Mouse (Mus musculus) embryo, embryonic 11 days (tissue): ENCODE measurements around the gene 4930447C04Rik.

Source experiments
- DNase-seq: peaks from one replicate; pipeline ENCODE4 v3.0.0-alpha.2; 2015

The 4930447C04Rik gene

DNA sequence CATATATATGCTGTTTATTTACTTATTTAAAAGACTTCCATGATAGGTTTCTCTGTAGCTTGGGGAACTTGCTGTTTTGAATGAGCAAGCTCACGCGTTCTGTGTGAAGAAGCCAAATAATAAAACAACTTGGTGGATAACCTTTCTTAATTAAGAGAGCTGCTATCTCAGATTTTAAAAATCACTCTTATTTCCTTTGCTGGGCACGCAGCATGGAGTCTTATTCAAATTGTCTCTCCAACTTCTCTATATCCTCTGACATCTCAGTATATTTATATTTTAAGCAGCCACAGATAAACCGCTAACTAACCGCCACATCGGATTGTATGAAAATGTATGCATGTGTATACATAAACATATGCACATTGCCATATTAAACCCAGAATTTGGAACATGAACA, 1.6 kb upstream of the 4930447C04Rik start:
- DNase-seq, result no peak

DNA sequence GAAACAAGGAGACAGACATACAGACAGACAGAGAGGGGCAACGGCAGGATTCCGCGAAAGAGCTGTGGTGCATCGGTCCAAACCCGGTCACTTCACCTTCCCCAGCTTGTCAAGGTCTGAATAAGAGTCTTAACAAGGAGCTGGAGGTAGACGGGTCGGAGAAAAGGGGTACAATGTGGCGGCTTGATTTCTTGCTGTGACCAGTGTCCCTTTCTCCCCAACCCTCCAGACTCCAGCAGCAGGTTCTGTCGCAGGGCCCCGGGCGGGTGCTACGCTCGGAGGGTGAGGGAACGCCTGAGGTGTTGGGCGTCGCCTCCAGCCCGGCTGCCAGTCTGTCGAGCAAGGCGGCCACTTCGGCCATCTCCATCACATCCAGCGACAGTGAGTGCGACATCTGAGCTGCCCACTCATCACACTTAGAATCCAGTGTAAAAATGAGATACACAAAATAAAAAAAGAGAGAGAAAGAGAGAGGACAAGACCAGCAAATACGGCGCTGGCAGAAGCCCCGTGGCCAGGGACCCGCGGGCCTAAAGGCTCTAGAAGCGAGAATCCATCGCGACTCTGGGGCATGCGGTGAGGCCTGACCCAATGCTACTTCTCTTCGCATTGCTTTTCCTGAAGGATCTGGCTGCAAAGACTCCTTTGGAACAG, 951 bp upstream of the 4930447C04Rik start:
- peak; percentile 59 for DNase-seq

GRCm38 (mm10) chr12:72940822-72941397, 336 bp upstream of the 4930447C04Rik start:
- DNase-seq, result peak; percentile 35

- peak; percentile 67 for DNase-seq
These were observed 958 bp downstream of the 4930447C04Rik start, which contains the start of gene Six6 for GRCm38 (mm10) chr12:72939616-72940015. TSS of gene Six6 (plus strand) at chr12:72939892.

DNA sequence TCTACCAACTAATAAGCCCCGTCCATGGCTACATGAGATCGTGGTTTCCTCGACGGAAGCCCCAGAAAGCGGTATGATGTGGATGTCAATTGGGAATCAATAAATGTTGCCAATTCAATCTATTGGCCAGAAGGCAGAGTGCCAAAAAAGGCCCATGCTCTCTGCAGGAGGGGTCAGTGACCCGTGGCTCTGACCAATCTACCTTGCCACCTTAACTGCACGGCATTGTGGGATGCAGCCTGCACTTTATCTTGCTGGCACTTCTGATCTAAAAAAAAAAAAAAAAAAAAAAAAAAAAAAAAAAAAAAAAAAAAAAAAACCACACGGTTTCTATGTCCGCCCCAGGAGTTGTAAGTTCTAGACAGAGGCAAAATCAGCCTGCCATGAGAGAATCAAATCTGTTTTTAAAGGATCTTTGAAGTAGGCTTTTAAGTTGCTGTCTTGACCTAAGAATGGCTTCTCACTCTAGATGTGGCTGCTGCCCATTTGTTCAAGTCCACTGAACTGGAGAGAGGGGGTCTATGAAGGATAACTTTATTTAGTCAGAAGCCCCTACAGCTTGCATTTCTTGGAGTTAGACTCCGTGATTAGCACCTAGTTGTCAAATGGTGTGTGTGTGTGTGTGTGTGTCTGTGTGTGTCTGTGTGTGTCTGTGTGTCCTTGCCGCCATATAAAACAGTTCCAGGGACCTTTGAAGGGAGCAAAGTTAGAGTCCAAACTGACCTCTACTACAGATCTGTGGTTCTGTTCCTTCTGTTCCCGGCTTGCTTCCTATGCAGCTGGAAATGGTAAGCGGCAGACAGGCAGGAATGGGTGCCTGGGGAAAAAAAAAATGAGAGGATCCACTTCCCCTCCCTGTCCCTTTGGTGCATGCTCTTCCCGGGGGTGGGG, 1.7 kb downstream of the 4930447C04Rik start:
- DNase-seq, result no peak

- no peak for DNase-seq
These were observed 2.4 kb downstream of the 4930447C04Rik start for GRCm38 (mm10) chr12:72938176-72938575.

DNA sequence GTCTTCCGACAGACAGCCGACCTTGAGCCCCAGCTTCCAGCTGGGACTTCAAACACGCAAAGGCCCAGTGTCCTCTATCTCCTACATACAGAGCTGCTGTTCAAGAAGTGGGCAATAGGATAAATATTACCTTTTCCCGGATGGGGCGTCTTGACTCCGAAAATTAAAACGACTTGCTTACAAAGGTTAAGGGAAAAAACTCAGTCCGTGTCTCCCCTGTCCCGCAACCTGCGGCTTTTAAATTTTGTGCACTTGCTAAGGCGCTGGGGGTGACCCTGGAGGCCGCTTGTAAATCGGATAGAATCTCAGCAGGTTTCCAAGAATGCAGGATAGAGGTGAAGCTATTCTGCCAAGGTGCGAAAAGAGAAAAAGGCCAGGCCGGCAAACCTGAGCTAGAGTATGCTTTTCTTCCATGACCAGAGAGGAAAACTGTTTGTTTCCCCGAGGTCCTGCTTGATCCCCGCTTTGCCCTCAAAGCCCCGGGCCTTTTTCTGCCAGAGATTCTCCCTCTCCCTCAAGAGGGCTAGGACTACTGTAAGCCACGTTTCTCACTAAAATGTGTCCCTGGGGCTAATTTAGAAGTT, 2.9 kb downstream of the 4930447C04Rik start:
- no peak for DNase-seq

DNA sequence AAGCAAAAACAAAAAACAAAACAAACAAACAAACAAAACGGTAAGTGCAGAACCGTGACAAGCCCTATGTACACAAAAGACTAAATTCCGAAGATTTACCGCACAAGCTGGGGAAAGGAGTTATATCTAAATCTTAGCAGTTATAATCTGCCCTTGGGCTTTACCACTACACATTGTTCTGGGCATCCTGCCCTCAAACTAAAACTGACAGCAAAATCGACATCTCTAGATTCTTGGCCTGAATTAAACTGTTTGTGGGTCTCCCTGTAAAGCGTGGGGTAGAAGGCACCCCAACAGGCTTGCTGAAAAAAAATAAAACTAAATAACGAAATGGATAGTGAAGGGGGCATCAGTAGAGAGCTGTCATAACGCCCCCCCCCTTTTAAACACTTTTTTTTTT, 3.8 kb downstream of the 4930447C04Rik start:
- no peak for DNase-seq

DNA sequence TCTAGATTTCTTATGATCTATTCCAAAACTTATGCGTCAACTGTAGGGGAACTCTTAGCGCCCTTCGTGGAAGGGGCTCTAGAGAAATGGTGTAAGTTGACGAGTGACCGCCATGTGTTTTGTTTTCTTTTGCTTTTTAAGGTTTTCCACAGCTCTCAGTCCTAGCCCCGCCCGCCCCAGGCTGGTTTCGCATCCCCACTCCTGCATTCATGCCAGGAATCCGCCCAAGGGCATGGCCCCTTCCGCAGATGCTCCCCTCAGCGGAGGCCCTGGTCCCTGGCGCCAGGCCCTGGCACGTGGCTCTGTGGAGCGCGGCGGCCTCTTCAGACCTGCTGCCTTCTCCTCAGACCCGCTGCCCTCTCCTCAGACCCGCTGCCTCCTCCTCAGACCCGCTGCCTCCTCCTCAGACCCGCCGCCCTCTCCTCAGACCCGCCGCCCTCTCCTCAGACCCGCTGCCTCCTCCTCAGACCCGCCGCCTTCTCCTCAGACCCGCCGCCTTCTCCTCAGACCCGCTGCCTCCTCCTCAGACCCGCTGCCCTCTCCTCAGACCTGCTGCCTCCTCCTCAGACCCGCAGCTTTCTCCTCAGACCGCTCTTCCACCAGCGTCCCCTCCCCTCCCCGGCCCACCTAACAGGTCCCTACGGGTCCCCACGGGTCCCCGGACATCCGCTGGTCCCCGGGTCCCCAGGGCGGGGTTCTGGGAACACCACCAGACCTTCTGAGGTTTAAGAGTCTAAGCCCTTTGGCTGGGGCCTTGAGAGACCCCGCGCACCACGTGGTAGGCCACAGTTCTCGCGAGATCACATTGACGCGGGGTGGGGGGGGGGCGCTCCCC, 23.2 kb downstream of the 4930447C04Rik start:
- peak; percentile 62 for DNase-seq

DNA sequence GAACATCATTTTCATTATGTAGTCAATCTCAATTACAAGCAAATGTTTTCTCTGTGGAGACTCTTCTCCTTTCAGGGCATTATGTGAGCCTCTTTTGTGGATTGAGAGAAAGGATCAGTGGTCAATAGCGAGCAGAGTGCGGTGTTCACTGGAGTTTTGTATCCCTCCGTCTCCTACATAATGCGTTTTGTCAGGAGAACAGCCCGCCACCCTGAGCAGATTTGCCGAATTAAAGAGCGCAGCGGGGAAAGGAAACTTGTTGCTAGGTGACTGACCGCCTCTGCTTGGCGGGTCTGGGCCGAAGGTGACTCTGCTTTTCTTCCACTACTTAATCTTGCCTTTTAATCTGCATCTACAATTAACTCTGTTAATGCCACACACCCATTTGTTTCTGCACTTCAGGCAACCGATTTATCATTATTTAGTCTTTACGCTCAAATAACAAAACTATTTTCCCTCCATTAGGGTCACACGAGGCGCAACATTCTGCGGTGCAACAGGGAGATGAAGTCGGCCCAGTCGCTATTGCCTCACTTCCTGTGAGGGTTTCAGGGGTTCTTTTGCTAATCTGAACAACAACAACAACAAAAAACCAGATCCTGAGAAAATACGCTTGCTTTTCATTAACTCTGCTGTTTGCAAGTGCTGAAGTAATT, 86.1 kb downstream of the 4930447C04Rik start:
- peak; percentile 80 for DNase-seq

DNA sequence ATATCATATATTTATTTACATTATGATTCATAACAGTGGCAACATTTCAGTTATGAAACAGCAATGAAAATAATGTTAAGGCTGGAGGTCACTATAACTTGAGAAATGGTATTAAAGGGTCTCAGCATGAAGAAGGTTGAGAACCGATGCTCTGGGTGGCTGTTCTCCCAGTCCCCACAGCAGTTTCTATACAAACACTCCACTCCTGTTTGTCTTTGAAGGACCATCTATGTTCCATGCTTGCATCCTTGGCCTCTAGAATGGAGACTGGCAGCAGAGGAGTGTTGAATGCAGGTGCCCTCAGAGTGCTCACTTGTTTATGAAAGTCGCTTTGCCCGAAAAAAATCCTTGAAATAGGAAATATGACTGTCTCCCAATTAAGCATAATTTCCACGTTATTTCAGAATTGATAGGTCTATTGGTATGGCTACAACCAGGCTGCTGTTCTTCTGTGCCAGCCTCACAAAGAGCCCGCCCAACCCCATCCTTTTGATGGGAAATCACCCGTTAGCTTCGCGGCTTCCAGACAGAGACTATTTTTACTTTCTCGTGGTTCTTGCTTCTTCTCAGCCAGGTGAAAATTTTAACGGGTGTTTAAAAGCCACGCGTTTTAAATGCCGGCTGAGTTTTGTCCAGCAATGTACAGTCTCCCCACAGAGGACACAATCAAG, 87.0 kb downstream of the 4930447C04Rik start:
- no peak for DNase-seq

DNA sequence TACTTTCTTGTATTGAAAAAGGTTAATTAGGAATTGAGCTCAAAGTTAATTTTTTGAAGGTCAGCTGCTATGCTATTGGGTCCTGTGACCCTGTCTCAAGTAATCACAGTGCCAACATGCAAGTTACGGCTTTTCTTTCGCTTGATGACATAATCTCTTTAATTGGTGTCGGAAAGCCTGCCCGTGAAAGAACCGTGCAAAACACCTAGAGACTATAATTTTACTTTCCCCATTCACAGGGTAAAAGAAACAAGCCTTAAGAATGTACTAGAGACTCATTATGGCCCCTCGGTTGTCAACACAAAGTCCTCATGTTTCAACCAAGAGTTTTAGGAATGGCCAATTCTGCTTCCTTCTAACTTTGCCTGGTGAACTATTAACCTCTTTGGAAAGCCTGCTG, 88.3 kb downstream of the 4930447C04Rik start:
- DNase-seq, result no peak

- DNase-seq, result no peak
These were observed 90.4 kb downstream of the 4930447C04Rik start for GRCm38 (mm10) chr12:72850146-72850545.

DNA sequence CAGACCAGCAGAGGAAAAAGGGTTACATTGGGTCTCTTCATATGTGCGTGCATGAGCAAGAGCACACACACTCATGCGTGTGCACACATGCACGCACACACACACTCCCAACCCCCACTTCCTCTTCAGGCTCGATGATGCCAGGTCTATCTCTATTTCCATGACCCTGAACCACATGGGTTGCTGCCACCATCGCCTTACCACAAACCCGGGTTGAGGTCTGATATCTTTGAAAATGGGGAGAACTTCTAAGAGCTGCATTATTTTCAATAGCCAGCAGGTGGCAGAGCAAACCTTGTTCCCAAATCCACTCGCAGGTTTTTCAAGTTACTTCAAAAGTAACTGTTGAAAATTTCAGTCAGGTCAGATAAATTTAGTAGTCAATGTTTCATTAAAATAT, 92.8 kb downstream of the 4930447C04Rik start:
- DNase-seq, result peak; percentile 80

DNA sequence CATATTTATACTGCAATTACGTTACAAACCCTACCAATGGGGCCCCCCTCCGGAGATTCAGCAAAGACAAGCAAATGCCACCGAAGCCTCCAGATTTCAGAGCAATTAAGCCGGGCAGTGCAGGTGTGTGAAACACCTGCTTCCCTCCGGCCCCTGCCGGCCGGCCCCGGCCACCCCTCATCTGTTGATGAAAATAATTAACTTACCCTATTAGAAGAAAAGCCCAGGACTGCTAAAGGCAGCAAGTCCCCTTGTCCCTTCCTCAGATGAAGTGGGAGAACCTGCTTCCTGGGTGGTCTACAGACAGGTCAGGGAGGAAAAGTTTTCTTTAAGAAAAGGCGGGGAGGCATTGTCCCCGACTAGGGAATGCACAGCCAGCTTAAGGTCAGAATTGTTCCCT, 94.6 kb downstream of the 4930447C04Rik start:
- DNase-seq, result no peak

GRCm38 (mm10) chr12:72843973-72844620, 96.5 kb downstream of the 4930447C04Rik start:
- DNase-seq, result peak; percentile 80

- no peak for DNase-seq
These were observed 97.0 kb downstream of the 4930447C04Rik start for GRCm38 (mm10) chr12:72843555-72843954.

GRCm38 (mm10) chr12:72843135-72843534, 97.4 kb downstream of the 4930447C04Rik start:
- DNase-seq, result no peak

GRCm38 (mm10) chr12:72841500-72841899, 99.1 kb downstream of the 4930447C04Rik start:
- DNase-seq, result no peak

DNA sequence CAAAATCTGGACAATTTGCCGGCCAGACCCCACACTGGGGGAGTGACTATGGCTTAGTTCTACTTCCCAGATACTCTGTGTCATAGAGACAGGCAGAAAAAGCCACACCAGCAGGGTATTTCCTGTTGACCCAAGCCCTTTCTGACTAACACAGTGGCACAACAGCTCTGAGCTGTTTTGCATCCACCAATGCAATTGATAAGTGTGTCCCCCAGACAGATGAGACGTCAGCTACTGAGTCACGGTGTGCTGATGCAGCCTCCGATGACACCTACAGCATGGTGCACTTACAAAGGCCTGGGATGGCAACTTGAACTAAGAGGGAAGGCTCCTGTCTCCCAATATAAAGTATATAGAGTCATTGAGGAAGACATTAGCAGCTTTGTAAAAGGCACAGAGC, 103.3 kb downstream of the 4930447C04Rik start:
- DNase-seq, result no peak

DNA sequence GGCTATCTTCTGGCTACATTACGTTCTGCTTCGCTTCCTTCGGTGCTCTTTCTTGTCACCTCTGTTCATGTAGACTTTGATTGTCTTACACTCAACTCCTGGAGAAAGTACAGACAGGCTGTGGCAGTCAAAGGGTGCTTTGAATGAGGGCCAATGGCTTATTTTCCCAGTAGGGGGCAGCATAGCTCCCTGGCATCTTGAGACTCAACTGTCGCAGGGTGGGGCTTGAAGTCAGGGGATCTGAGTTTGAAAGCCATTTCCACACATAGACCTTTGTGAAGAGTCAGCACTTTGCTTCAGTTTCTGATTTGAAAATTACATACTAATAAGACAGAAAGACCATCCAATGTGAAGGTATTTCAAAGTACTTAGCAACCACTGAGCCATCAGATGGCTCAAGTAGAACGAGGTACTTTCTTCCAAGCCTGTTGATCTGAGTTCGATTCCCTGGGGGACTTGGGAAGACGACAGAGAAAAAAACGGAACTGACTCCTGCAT, 105.0 kb downstream of the 4930447C04Rik start:
- DNase-seq, result no peak
